Mouse (Mus musculus) embryo, embryonic 10.5 days (tissue): Measurements from ENCODE around the gene Apol7a.

Experiments used
- DNase-seq: peaks from one replicate; pipeline ENCODE4 v3.0.0-alpha.2; 2015; ENCODE audit warnings: low spot score

Apol7a gene

GRCm38 (mm10) chr15:77376920-77377319 is 22.0 kb downstream of the Apol7a start:
- no peak for DNase-seq

- DNase-seq, result no peak
Measured at GRCm38 (mm10) chr15:77370588-77370987, 28.3 kb downstream of the Apol7a start.

DNA sequence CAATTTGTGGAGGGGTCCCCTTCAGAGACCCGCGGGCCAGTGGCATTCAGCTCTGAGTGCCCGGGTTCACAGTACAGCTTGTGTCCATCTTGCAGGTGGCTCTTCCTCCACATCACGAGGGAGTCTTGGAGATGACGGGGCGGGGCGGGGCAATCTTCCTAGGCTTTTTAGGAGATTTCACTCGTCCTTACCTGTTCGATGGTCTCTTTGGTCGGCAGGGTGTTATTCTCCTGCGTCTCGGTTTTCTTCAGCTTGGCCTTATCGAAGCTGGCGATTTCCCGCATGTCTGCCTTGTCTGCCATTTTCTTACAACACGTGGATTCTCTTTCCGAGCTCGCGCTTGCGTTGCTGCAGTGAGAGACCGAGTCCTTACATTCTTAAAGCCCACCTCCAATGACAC is 28.9 kb downstream of the Apol7a start:
- no peak for DNase-seq

GRCm38 (mm10) chr15:77368818-77369320 is 30.0 kb downstream of the Apol7a start:
- no peak for DNase-seq

GRCm38 (mm10) chr15:77368148-77368547 is 30.8 kb downstream of the Apol7a start:
- peak; percentile 97 for DNase-seq

DNA sequence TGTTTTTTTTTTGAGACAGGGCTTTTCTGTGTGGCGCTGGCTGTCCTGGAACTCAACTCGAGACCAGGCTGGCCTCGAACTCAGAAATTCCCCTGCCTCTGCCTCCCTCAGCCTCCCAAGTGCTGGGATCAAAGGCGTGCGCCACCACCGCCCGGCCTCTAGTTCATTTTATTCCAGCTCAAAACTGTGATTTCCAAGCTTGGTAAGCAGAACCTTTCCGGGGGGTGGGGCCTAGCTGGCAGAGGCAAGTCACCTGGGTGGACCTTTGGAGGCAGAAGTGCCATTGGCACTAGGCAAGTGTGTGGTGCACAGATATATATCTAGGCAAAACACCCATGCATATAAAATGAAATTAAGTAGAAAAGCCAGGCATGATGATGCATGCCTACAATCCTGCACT is 31.4 kb downstream of the Apol7a start:
- DNase-seq, result peak; percentile 39

- DNase-seq, result peak; percentile 97
Measured at GRCm38 (mm10) chr15:77366706-77367484, 32.0 kb downstream of the Apol7a start.

- no peak for DNase-seq
Measured at GRCm38 (mm10) chr15:77365700-77366570, 33.0 kb downstream of the Apol7a start.

DNA sequence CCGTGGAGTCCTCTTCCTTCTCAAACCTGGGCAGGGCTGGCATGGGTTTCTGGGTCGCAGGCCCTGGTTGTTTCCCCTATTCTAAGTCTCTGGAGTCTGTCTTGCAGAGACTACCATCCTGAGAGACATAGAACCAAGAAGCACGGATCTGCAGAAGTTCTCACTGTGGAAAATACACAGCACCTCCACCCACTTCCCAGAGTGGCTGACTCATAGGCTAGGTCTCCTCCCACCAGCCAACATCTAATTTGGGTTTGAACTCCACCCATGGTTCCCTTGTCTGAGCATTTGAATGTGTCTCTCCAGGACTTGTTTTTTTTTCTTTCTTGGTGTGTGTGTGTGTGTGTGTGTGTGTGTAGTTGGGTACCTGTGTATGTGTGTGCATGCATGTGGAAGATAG is 34.9 kb downstream of the Apol7a start:
- DNase-seq, result no peak

GRCm38 (mm10) chr15:77363578-77363977 is 35.3 kb downstream of the Apol7a start:
- no peak for DNase-seq

DNA sequence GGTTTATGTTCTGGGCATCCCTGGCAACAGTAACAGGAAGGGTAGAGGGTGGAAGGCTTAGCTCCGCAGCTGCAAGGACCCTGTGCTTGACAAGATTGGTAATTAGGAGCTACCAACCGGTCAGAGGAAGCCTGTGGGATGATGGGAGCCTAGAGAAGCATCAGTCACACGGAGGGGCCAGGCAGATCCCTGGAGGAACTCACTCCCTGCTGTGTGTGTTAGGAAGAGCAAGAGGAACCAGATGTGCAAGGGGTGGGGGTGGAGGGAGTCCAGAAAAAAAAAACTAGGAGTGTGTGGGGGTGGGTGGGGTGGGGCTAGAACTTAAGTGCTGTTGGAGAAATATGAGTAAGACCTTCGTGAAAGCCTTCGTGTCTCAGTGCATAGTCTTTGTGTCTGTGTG is 36.0 kb downstream of the Apol7a start:
- no peak for DNase-seq

GRCm38 (mm10) chr15:77359905-77360304 is 39.0 kb downstream of the Apol7a start:
- no peak for DNase-seq

GRCm38 (mm10) chr15:77359486-77359885 is 39.4 kb downstream of the Apol7a start:
- no peak for DNase-seq

DNA sequence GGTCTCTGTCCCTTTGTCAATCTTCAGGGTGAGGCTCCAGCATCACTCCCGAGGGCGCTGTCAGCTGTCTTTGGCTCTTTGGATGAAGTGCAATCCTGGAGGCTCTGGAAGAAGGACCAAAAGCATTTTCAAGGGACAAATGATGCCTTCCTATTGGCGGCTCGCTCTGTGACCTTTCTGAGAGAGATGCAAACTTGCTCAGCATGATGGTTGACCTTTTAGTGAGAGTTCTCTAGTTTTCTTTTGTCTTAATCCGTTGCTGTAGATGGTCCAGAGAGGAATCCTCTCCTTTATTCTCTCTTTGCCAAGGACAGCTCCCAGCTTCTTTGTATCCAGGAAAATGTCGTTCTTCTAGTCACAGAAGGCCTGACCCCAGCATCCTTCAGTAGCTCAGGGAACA is 39.8 kb downstream of the Apol7a start:
- no peak for DNase-seq

GRCm38 (mm10) chr15:77358320-77359040 is 40.4 kb downstream of the Apol7a start:
- DNase-seq, result peak; percentile 97

GRCm38 (mm10) chr15:77356248-77356810 is 42.6 kb downstream of the Apol7a start:
- DNase-seq, result peak; percentile 51

DNA sequence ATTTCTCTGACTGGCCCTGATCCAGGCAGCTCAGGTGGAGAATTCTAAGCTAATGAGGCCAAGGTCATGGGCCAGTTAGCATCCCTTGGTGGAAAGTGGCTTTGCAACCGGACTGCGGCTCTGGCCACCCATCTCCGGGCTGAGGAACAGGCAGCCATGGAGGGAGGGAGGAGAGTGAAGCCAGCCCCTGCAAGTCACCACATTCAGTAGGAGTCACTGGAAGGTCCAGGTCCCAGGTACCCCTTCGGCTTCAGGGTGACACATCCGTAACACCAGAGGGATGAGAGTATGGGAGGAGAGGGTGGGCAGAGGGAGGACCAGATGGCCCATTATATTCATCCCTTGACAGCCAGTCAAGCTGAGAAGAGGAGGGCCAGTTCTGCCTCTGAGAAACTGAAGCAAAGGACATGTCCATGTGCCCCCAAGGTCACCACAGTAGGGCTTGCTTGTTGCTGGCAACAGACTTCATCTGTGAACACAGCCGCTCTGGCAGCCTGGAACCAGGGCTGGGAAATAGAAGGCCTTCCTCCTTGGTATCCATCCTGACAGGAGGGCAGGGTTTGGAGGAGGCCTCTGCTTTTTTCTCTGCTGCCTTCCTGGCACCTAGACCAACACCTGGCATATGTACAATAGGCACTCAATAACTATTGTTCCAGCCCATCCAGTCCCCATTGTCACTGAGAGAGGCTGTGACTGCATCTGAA is 43.9 kb downstream of the Apol7a start:
- peak; percentile 35 for DNase-seq

- no peak for DNase-seq
Measured at GRCm38 (mm10) chr15:77354496-77354847, 44.4 kb downstream of the Apol7a start.

DNA sequence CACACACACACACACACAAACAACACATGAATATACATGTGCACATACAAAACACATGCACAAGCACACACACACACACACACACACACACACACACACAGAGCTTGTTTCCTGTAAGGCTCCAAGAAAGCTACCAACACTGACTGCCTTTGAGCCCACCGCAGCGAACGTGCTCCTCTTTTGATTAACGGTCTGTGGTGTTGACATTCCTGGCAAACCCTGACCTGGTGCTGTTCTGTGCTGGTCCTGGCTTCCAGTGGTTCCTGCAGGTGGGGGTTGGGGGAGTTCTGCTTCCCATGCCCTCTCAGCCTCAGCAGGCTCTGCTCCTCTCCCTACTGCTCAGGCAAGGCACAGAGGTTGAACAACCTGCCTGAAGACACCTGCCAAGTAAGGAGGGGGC is 45.1 kb downstream of the Apol7a start:
- peak; percentile 44 for DNase-seq

DNA sequence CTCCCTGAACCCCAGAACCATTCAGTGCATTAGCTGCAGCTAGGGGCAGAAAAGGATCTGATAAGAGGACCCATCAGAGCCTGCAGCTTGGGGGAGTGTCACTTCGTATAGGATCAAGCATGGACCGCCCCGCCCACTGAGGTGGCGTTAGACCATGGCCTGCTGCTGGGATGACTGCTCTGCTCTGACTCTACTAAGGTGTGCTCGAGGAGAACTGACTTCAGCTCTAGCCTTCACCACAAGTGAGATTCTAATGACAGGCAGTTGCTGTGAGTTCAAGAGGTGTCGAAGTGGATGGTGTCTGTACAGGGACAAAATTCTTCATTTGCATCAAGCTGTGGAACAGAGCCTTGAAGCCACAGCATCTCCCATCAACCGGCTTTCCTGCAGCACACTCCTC is 46.0 kb downstream of the Apol7a start:
- no peak for DNase-seq

GRCm38 (mm10) chr15:77350117-77350516 is 48.8 kb downstream of the Apol7a start:
- no peak for DNase-seq
